8 mouse cellular contexts compared by ENCODE assay signal in genomic region chrX:73965307-73965706, GRCm38 (mm10). TPM values are rescaled to one million over a fixed set of nuclear protein-coding genes. Genes with fewer than 3 reads are reported as not detected.
A peak's percentile ranks its signal among the peaks of the same experiment; 100 is the strongest.
DNase-seq lines count a peak whose midpoint lies in the region; ATAC-seq and TF ChIP-seq lines count a peak whose summit lies in the region.

No protein-coding gene starts in this region.

- H3K9ac ChIP-seq in heart, adult 2 months (ENCODE audit: low read depth, low read length): peak overlapping the region; percentile 44
- H3K9ac ChIP-seq in kidney, embryonic 14.5 days (ENCODE audit: low read depth, low read length): peak overlapping the region; percentile 85
- peak overlapping the region; percentile 74 for H3K9ac ChIP-seq in limb, embryonic 13.5 days
- H3K9ac ChIP-seq in midbrain, postnatal 0 days (replicated peaks; ENCODE audit: low read length, poor library complexity, severe bottlenecking): peak overlapping the region; percentile 47

- H3K9me3 ChIP-seq in kidney, embryonic 14.5 days (ENCODE audit: control insufficient read depth, low read length): no peaks in the 10 kb centered on the region
- H3K9me3 ChIP-seq in limb, embryonic 13.5 days: no peaks in the 10 kb centered on the region
- no peaks in the 10 kb centered on the region for H3K9me3 ChIP-seq in midbrain, postnatal 0 days (ENCODE audit: low read length)

- intact Hi-C loops in heart, adult 2 months (cut with DNase I): loop anchor here (5.0 kb wide), 6 partner anchors 57 to 447 kb away; partner anchors contain the start of genes Fam3a, Idh3g, Ikbkg and Irak1

- 5% methylated on average over 20 of the region's 20 CpGs for WGBS in cerebellum, adult 2 months
- WGBS in heart, adult 2 months: 18% methylated on average over 20 of the region's 20 CpGs
- 25% methylated on average over 20 of the region's 20 CpGs for WGBS in kidney, embryonic 14.5 days
- 20% methylated on average over 20 of the region's 20 CpGs for WGBS in limb, embryonic 13.5 days
- WGBS in midbrain, postnatal 0 days: 19% methylated on average over 20 of the region's 20 CpGs

- no peak for TF ChIP-seq CTCF in cerebellum, adult 2 months (IDR thresholded peaks at IDR 0.05; ENCODE audit: borderline replicate concordance, insufficient read depth, low read depth, low read length)
- no peak for TF ChIP-seq CTCF in heart, adult 2 months (IDR thresholded peaks at IDR 0.05)
- no peak for TF ChIP-seq CTCF in midbrain, postnatal 0 days (IDR thresholded peaks at IDR 0.05)

- peaks cover 2% of the 10 kb centered on the region for H3K4me1 ChIP-seq in cerebellum, adult 2 months (ENCODE audit: control insufficient read depth, insufficient read depth, low read length)
- peaks cover 8% of the 10 kb centered on the region for H3K4me1 ChIP-seq in heart, adult 2 months (ENCODE audit: control insufficient read depth, insufficient read depth, low read length)
- H3K4me1 ChIP-seq in kidney, embryonic 14.5 days (ENCODE audit: control insufficient read depth, insufficient read depth, low read length): peaks cover 8% of the 10 kb centered on the region; the same call in 1 of the 2 replicates
- H3K4me1 ChIP-seq in limb, embryonic 13.5 days: peaks cover 19% of the 10 kb centered on the region
- H3K4me1 ChIP-seq in midbrain, postnatal 0 days (ENCODE audit: insufficient read depth, low read length): peaks cover 3% of the 10 kb centered on the region; the same call in 1 of the 2 replicates

- TF ChIP-seq POLR2A in cerebellum, adult 2 months (IDR thresholded peaks at IDR 0.05; ENCODE audit: borderline replicate concordance, insufficient read depth, low read length): no peak
- no peak for TF ChIP-seq POLR2A in heart, adult 2 months (IDR thresholded peaks at IDR 0.05; ENCODE audit: insufficient read depth, low read depth, low read length)

- no peak for ATAC-seq in kidney, embryonic 14.5 days (ENCODE audit: low FRiP score, low TSS enrichment)
- ATAC-seq in limb, embryonic 13.5 days (ENCODE audit: low FRiP score, low read depth): no peak
- no peak for ATAC-seq in midbrain, postnatal 0 days (ENCODE audit: low FRiP score)

- H3K79me2 ChIP-seq in heart, adult 2 months (replicated peaks; ENCODE audit: control insufficient read depth, insufficient read depth, low read length): no peaks in the 10 kb centered on the region

- H3K36me3 ChIP-seq in heart, adult 2 months (ENCODE audit: control insufficient read depth, insufficient read depth, low read length): peaks cover 8% of the 10 kb centered on the region; the same call in 1 of the 2 replicates
- H3K36me3 ChIP-seq in kidney, embryonic 14.5 days (ENCODE audit: control insufficient read depth, insufficient read depth, low read length): peaks cover 13% of the 10 kb centered on the region; the same call in 1 of the 2 replicates
- peaks cover 5% of the 10 kb centered on the region; the same call in 1 of the 2 replicates for H3K36me3 ChIP-seq in limb, embryonic 13.5 days
- no peaks in the 10 kb centered on the region for H3K36me3 ChIP-seq in midbrain, postnatal 0 days (ENCODE audit: insufficient read depth, low read length)

- peak overlapping the region; percentile 100; the same call in 1 of the 2 replicates for H3K27ac ChIP-seq in cerebellum, adult 2 months (ENCODE audit: insufficient read depth, low read length)
- H3K27ac ChIP-seq in heart, adult 2 months: peak overlapping the region; percentile 98
- peak overlapping the region; percentile 97 for H3K27ac ChIP-seq in kidney, embryonic 14.5 days (ENCODE audit: low read depth, low read length)
- H3K27ac ChIP-seq in limb, embryonic 13.5 days: peak overlapping the region; percentile 99; the same call in 1 of the 2 replicates
- peak overlapping the region; percentile 95; the same call in 1 of the 2 replicates for H3K27ac ChIP-seq in midbrain, postnatal 0 days (ENCODE audit: low read depth, low read length)

- peak; percentile 39 to 51 for DNase-seq in heart, adult 18-20 months
- no peak for DNase-seq in heart, adult 8-10 months (ENCODE audit: low spot score)
- DNase-seq in cerebellum, adult 2 months: peak; percentile 42 to 55
- DNase-seq in heart, adult 2 months: peak in 1 of 2 experiments; percentile 57
- DNase-seq in midbrain, postnatal 0 days (ENCODE audit: low spot score): peak; percentile 59
- peak; percentile 58 to 72 for DNase-seq in thymus, adult 18-20 months

- no peaks in the 10 kb centered on the region for H3K27me3 ChIP-seq in cerebellum, adult 2 months (ENCODE audit: control insufficient read depth, insufficient read depth, low read length)
- H3K27me3 ChIP-seq in heart, adult 2 months (ENCODE audit: control insufficient read depth, insufficient read depth, low read length): no peaks in the 10 kb centered on the region
- H3K27me3 ChIP-seq in kidney, embryonic 14.5 days (ENCODE audit: control insufficient read depth, insufficient read depth, low read length): no peaks in the 10 kb centered on the region
- H3K27me3 ChIP-seq in limb, embryonic 13.5 days: peaks cover 13% of the 10 kb centered on the region; the same call in 1 of the 2 replicates
- no peaks in the 10 kb centered on the region for H3K27me3 ChIP-seq in midbrain, postnatal 0 days (ENCODE audit: insufficient read depth, low read length)

- H3K4me2 ChIP-seq in kidney, embryonic 14.5 days (replicated peaks; ENCODE audit: low read depth, low read length): peak overlapping the region; percentile 71
- peak overlapping the region; percentile 77 for H3K4me2 ChIP-seq in limb, embryonic 13.5 days (replicated peaks)
- peak overlapping the region; percentile 69 for H3K4me2 ChIP-seq in midbrain, postnatal 0 days (ENCODE audit: low read depth, low read length, poor library complexity, severe bottlenecking)

- H3K4me3 ChIP-seq in cerebellum, adult 2 months (replicated peaks; ENCODE audit: insufficient read depth, low read depth, low read length): peak overlapping the region; percentile 100
- peak overlapping the region; percentile 62 for H3K4me3 ChIP-seq in heart, adult 2 months
- H3K4me3 ChIP-seq in kidney, embryonic 14.5 days (ENCODE audit: low read length): peak overlapping the region; percentile 76
- H3K4me3 ChIP-seq in limb, embryonic 13.5 days: peak overlapping the region; percentile 73
- H3K4me3 ChIP-seq in midbrain, postnatal 0 days (ENCODE audit: low read depth, low read length): peak overlapping the region; percentile 58

- no peak for TF ChIP-seq EP300 in heart, adult 2 months (IDR thresholded peaks at IDR 0.05; ENCODE audit: insufficient read depth, low read depth, low read length)

RNA-seq across cellular contexts. Expression of gene Hcfc1, which starts 0.8 kb away (rescaled TPM):
- 10 to 100 TPM; 31.7 to 38.4 TPM for total RNA-seq in heart, adult 18-20 months (2021)
- 10 to 100 TPM; 36.7 to 39.7 (median 39.7) TPM for total RNA-seq in heart, adult 8-10 months (2022)
- polyA plus RNA-seq in cerebellum, adult 2 months (2012; rRNA removed): 43.0 and 43.1 TPM in 2 replicates
- total RNA-seq in heart, adult 2 months (2021): 10 to 100 TPM; 37.0 to 37.9 TPM
- 26.3 and 27.6 TPM in 2 replicates for polyA plus RNA-seq in heart, adult 2 months (2012; rRNA removed)
- polyA plus RNA-seq in kidney, embryonic 14.5 days (2014; fragmentation: Nextera tagmentation; extraction: Ambion mirVana): 78.4 and 87.8 TPM in 2 replicates
- 62.0 and 64.6 TPM in 2 replicates for polyA plus RNA-seq in limb, embryonic 13.5 days (2015; fragmentation: Nextera tagmentation; extraction: Ambion mirVana)
- total RNA-seq in midbrain, postnatal 0 days (2014; rRNA removed): 101 and 111 TPM in 2 replicates
- polyA plus RNA-seq in midbrain, postnatal 0 days (2015; fragmentation: Nextera tagmentation; extraction: Ambion mirVana): 30.3 and 33.2 TPM in 2 replicates

RNA-seq across cellular contexts. Expression of gene Renbp, which starts 34.7 kb away (rescaled TPM):
- total RNA-seq in heart, adult 18-20 months (2021): 1 to 10 TPM; 5.5 to 7.3 TPM
- total RNA-seq in heart, adult 8-10 months (2022): 1 to 10 TPM; 4.9 to 7.5 (median 6.1) TPM
- 9.7 and 11.0 TPM in 2 replicates for polyA plus RNA-seq in cerebellum, adult 2 months (2012; rRNA removed)
- total RNA-seq in heart, adult 2 months (2021): 1 to 10 TPM; 3.7 to 7.1 TPM
- polyA plus RNA-seq in heart, adult 2 months (2012; rRNA removed): 5.1 and 7.3 TPM in 2 replicates
- 36.9 and 38.8 TPM in 2 replicates for polyA plus RNA-seq in kidney, embryonic 14.5 days (2014; fragmentation: Nextera tagmentation; extraction: Ambion mirVana)
- 29.7 and 32.3 TPM in 2 replicates for polyA plus RNA-seq in limb, embryonic 13.5 days (2015; fragmentation: Nextera tagmentation; extraction: Ambion mirVana)
- total RNA-seq in midbrain, postnatal 0 days (2014; rRNA removed): 3.3 and 8.8 TPM in 2 replicates
- 10.3 and 12.5 TPM in 2 replicates for polyA plus RNA-seq in midbrain, postnatal 0 days (2015; fragmentation: Nextera tagmentation; extraction: Ambion mirVana)

RNA-seq across cellular contexts. Expression of gene Naa10, which starts 43.6 kb away (rescaled TPM):
- total RNA-seq in heart, adult 18-20 months (2021): 10 to 100 TPM; 56.6 to 58.6 TPM
- 10 to 100 TPM; 46.4 to 59.7 (median 56.5) TPM for total RNA-seq in heart, adult 8-10 months (2022)
- 92.3 and 96.2 TPM in 2 replicates for polyA plus RNA-seq in cerebellum, adult 2 months (2012; rRNA removed)
- total RNA-seq in heart, adult 2 months (2021): 10 to 100 TPM; 50.2 to 63.7 TPM
- polyA plus RNA-seq in heart, adult 2 months (2012; rRNA removed): 57.2 and 64.5 TPM in 2 replicates
- polyA plus RNA-seq in kidney, embryonic 14.5 days (2014; fragmentation: Nextera tagmentation; extraction: Ambion mirVana): 140 and 168 TPM in 2 replicates
- 138 and 139 TPM in 2 replicates for polyA plus RNA-seq in limb, embryonic 13.5 days (2015; fragmentation: Nextera tagmentation; extraction: Ambion mirVana)
- 47.7 and 83.0 TPM in 2 replicates for total RNA-seq in midbrain, postnatal 0 days (2014; rRNA removed)
- polyA plus RNA-seq in midbrain, postnatal 0 days (2015; fragmentation: Nextera tagmentation; extraction: Ambion mirVana): 77.5 and 81.8 TPM in 2 replicates

RNA-seq across cellular contexts. Expression of gene Arhgap4, which starts 43.6 kb away (rescaled TPM):
- total RNA-seq in heart, adult 18-20 months (2021): 1 to 10 TPM in 1 of 2 experiments, under 1 TPM in 1; 0.72 to 3.8 TPM
- 1 to 10 TPM in 2 of 4 experiments, under 1 TPM in 2; 0.47 to 2.9 (median 1.3) TPM for total RNA-seq in heart, adult 8-10 months (2022)
- 5.4 and 5.9 TPM in 2 replicates for polyA plus RNA-seq in cerebellum, adult 2 months (2012; rRNA removed)
- 1 to 10 TPM; 1.5 to 1.8 TPM for total RNA-seq in heart, adult 2 months (2021)
- 5.7 and 7.7 TPM in 2 replicates for polyA plus RNA-seq in heart, adult 2 months (2012; rRNA removed)
- polyA plus RNA-seq in kidney, embryonic 14.5 days (2014; fragmentation: Nextera tagmentation; extraction: Ambion mirVana): 1.7 and 4.2 TPM in 2 replicates
- 3.0 and 3.9 TPM in 2 replicates for polyA plus RNA-seq in limb, embryonic 13.5 days (2015; fragmentation: Nextera tagmentation; extraction: Ambion mirVana)
- 4.8 and 5.6 TPM in 2 replicates for total RNA-seq in midbrain, postnatal 0 days (2014; rRNA removed)
- polyA plus RNA-seq in midbrain, postnatal 0 days (2015; fragmentation: Nextera tagmentation; extraction: Ambion mirVana): 1.3 and 1.4 TPM in 2 replicates

RNA-seq across cellular contexts. Expression of gene Irak1, which starts 58.4 kb away (rescaled TPM):
- 10 to 100 TPM; 54.9 to 61.8 TPM for total RNA-seq in heart, adult 18-20 months (2021)
- 10 to 100 TPM; 56.3 to 66.4 (median 60.9) TPM for total RNA-seq in heart, adult 8-10 months (2022)
- 100 and 109 TPM in 2 replicates for polyA plus RNA-seq in cerebellum, adult 2 months (2012; rRNA removed)
- 10 to 100 TPM; 56.7 to 58.0 TPM for total RNA-seq in heart, adult 2 months (2021)
- polyA plus RNA-seq in heart, adult 2 months (2012; rRNA removed): 112 and 128 TPM in 2 replicates
- 56.6 and 64.8 TPM in 2 replicates for polyA plus RNA-seq in kidney, embryonic 14.5 days (2014; fragmentation: Nextera tagmentation; extraction: Ambion mirVana)
- 54.3 and 60.5 TPM in 2 replicates for polyA plus RNA-seq in limb, embryonic 13.5 days (2015; fragmentation: Nextera tagmentation; extraction: Ambion mirVana)
- total RNA-seq in midbrain, postnatal 0 days (2014; rRNA removed): 57.2 and 59.1 TPM in 2 replicates
- polyA plus RNA-seq in midbrain, postnatal 0 days (2015; fragmentation: Nextera tagmentation; extraction: Ambion mirVana): 33.5 and 35.6 TPM in 2 replicates
